Mouse (Mus musculus): ENCODE measurements around the gene Farsb.
"Not testable (repeated sequence)": the region's sequence is repeated elsewhere in the genome, so short reads cannot be mapped to it uniquely, and the experiment has no call there.

Farsb gene

GRCm38 (mm10) chr1:78488752-78489492 lies at the start of gene Farsb:
Gene Farsb (minus strand): TSS chr1:78488897.
- DNase-seq (ENCODE audit: low spot score in 2 of 2): peak; percentile 82 to 85

- no peak for DNase-seq (ENCODE audit: low spot score in 2 of 2)
Measured at GRCm38 (mm10) chr1:78538396-78538795, 49.7 kb upstream of the Farsb start.

DNA sequence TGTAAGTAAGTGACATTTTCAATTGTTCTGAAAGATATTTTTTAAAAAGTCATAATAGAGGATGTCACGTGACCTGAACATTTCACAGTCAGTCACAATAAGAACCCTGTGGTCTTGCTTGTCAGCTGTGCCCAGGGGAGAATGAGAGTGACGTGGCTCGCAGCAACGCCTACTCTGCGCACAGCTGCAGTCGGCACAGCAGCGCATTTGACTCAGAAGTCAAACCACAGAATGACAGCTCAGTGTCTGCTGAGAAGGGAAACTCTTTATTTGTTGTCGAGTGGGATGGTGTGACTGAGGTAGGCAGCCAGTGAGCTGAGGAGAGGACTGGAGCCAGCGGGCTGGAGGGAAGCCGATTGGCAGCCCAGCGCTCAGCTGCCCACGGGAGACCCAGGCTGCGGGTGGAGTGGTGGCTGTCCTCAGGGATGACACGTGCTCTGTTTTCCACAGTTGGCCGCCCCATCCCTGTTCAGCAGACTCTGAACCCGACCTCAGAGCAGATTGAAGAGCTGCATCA lies 48.9 kb upstream of the Farsb start:
- peak; percentile 67 to 79 for DNase-seq (ENCODE audit: low spot score in 2 of 2)

DNA sequence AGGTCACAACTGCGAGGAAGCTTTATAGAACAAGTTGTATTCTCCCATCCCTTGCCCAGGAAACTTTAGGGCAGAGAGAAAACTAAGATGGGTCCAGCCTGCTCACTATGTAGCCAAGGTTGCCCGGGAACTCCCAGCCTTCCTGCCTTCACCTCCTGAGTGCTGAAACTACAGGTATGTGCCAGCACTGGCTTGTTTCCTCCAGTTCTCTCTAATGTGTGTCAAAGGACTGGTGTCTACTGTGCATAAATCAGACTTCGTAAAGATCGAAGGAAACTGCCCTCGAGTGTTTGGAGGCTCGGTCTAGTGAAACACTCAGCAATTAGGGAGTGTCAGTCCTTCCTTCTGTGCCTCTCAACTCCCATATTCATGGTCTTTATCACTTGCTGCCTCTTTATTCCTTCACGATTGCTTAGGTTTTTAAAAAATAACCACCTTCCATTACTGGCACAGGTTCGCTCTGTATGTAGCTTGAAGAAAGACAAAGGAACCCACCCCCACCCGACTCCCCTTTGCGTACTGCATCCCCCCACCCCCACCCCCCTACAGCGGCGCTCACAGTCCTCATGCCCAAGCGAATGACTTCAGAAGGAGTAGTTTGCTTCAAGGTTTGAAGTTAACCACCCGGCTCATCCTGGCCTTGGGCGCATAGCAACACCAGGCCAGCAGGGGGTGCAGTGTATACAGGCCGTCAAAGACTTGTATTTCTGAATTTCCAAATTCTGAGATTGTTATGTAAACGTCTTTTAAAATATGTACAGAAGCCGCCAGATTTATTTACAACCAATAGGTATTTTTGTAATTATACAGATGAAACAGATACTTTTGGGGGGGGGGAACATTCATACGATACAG lies 47.8 kb upstream of the Farsb start:
- peak; percentile 74 to 86 for DNase-seq (ENCODE audit: low spot score in 2 of 2)

DNA sequence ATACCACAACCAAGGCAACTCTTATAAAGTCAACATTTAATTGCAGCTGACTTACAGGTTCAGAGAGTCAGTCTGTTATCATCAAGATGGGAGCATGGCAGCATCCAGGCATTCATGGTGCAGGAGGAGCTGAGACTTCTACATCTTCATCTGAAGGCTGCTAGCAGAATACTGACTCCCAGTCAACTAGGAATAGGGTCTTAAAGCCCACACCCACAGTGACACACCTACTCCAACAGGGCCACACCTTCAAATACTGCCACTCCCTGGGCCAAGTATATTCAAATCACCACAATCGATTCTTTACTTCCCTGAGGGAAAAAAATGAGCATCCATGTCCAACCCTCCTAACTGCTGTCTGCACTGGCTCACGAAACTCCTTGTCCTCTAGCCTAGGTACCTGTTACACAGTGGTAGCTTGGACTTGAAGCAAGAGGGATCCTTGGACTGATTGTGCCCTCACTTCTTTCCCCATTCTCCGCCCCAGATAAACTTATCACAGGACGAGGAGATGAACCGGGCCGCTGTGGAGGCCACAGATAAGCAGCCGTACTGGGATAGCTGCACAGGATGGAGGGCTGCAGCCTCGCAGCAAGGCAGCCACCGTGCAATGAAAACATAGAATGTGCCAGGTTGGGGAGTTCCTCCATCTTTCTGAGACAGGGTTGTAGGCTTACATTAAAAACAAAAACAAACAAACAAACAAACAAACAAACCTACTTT lies 45.9 kb upstream of the Farsb start:
- no peak for DNase-seq (ENCODE audit: low spot score in 2 of 2)

GRCm38 (mm10) chr1:78532184-78532800 lies 43.6 kb upstream of the Farsb start:
- no peak for DNase-seq (ENCODE audit: low spot score in 2 of 2)

DNA sequence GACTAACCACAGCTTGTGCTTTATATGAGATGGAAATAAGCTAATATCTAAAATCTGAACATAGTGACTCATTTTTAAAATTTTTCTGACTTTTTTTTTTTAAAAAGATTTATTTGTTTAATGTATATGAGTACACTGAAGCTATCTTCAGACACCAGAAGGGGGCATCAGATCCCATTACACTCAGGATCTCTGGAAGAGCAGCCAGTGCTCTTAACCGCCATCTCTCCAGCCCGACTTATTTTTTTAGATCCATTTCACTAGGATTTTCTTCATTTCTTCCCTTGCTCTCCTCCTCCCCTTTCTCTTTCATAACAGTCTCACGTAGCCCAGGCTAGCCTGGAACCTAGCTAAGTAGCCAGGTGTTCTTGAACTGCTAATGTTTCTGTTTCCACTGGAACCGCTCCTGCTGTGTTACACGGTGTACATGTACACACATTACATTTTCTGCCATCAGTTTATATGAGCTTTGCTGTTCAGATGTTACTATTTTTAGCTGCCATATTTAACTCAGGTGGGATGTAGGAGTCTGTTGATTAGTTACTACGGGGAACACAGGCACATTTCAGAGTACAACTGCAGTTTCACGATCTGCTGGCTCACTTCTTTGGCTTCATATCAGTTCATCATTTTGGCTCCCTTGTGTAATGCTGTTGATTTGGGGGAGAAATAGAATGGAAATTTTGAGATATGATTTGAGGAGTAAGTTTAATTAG lies 42.0 kb upstream of the Farsb start:
- DNase-seq (ENCODE audit: low spot score in 2 of 2): no peak

DNA sequence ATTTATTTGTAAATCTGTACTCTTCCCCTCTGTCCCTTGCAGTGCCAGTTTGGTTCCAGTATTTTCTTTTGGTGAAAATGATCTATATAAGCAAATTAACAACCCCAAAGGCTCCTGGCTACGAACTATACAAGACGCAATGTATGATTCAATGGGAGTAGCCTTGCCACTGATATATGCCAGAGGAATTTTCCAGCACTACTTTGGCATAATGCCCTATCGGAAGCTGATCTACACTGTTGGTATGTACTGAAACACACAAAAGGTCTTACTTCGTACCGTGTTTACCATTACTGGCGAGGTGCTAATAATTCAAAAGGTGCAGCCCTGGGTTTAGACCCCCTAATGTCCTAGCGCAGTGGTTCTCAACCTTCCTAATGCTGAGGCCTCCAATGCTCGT lies 40.3 kb upstream of the Farsb start:
- DNase-seq (ENCODE audit: low spot score in 2 of 2): no peak

DNA sequence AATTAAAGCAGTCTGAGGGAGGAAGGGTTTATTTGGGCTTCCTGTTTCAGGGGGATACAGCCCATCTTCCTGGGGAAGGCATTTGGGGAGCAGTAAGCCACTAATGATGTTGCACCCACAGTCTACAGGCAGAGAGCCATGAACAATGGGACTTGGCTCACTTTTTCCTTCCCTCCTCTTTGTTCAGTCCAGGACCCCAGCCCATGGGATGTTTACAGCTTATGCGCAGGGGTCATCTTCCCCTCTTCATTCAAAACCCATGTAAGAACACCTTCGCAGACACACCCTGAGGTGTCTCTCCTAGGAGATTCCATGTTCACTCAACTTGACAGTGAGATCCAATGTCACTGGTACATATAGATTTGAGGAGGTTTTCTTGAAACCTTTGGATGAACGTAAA lies 39.7 kb upstream of the Farsb start:
- no peak for DNase-seq (ENCODE audit: low spot score in 2 of 2)

DNA sequence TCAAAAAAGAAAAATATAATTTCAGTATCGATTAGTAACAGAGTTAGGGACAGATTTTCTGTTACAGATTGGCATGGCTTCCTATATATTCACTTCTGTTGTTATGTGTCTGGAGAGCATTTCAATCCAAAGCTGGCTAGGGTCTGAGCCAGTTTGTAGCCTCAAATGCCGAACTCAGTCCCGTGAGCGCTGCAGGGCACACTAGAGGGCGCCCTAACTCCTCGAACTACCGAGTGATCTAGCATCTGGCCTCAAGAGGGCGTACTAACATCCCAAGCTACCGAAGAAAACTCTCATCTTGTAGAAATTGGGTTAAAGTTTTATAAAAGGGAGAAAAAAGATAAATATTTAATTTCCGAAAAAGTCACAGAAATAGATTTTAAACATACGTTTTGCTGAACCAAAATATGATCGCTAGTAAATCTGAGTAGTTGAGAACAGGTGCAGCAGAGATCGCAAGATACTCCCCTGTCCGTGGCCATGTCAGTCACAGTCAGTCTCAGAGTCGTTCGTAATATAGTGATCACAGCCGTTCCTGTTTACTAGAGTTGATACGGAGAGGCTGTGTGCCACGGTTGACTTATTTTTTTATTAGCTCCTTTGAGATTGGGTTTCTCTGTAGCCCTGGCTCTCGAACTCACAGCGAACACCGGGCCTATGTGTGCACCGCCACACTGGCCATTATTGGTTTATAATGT lies 36.6 kb upstream of the Farsb start:
- peak; percentile 31 to 72 for DNase-seq (ENCODE audit: low spot score in 2 of 2)

- DNase-seq (ENCODE audit: low spot score in 2 of 2): no peak
Measured at GRCm38 (mm10) chr1:78518907-78519306, 30.2 kb upstream of the Farsb start.

- no peak for DNase-seq (ENCODE audit: low spot score in 2 of 2)
Measured at GRCm38 (mm10) chr1:78512756-78513155, 24.1 kb upstream of the Farsb start.

DNA sequence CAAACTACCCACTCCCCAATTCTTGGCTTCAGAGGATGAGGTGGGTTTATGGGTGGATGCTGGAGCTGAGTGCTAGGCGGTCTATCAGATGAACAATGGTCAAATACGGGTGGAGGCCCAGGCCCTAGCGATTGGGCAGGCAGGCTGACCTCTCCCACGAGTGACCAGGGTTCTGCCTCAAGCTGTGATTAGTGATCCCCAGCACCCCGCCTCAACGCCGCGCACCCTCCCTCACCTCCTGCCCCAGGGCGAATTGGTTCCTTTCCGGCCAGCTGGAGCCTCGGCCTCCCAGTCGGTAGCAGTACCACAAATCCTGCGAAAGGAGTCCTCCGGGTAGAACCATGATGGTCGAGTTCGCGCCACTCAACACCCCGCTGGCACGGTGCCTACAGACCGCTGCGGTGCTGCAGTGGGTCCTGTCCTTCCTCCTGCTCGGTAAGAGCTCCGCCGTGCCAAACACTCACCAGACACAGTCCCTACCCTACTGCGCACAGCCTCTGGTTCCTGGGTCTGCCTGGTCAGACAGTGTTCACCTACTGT lies 23.0 kb upstream of the Farsb start, which contains the start of gene BC035947:
Gene BC035947, minus strand, starts transcription at position 538 of the 540 bp plus-strand sequence.
- no peak for DNase-seq (ENCODE audit: low spot score in 2 of 2)

- no peak for DNase-seq (ENCODE audit: low spot score in 2 of 2)
Measured at GRCm38 (mm10) chr1:78510862-78511261, 22.2 kb upstream of the Farsb start, which contains the start of gene Mogat1. Gene Mogat1 (plus strand): TSS chr1:78510991.

- no peak for DNase-seq (ENCODE audit: low spot score in 2 of 2)
Measured at GRCm38 (mm10) chr1:78507137-78507536, 18.4 kb upstream of the Farsb start.

DNA sequence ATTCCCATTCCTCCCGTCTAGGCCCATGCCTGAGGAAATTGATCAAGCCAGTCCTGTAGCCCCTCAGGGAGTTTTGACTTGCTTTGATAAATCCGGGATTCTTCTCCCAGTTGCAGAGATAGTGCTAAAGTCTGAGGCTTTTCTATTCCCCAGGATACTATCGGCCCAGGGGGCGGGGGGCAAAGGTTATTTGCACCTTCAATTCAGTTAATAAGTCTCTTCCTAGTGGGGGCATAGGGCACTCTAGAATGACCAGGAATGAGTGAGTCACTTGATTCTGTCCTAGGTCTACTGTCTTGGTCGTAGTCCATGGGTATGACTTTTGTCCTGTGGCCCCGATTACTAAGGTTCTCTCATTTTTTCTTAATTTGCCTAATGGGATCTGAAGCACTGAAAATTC lies 13.8 kb upstream of the Farsb start:
- DNase-seq (ENCODE audit: low spot score in 2 of 2): no peak

DNA sequence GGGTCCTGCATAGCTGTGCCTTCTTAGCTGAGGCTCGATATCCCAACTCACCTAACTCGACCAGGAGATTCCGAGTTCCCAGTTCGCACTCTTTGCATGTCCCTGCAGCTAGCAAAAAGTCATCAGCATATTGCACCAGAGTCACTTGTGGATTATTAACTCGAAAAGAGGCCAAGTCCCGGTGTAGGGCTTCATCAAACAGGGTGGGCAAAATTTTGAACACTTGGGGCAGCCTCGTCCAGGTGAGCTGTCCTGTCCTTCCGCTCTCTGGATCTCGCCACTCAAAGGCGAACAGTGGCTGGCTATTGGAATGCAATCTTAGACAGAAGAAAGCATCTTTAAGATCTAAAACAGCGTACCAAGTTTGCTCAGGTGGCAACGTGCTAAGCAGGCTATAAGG lies 13.2 kb upstream of the Farsb start:
- not testable (repeated sequence) for DNase-seq (ENCODE audit: low spot score in 2 of 2)

DNA sequence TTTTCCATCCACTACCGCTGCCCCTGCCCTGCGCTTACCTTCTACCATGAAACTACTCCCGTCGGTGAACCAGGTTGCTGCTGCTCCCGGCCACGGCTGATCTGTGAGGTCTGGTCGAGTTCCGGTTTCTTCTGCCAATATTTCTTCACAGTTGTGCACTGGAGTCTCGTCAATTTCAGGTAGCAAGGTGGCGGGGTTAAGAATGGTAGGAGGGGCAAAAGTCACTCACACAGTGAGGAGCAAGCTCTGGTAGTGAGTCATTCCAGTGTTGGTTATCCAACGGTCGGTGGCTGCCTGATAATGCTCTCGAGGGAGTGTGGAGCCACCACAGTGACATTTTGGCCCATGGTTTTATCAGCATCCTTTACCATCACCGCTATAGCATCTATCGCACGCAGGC lies 12.3 kb upstream of the Farsb start:
- no peak for DNase-seq (ENCODE audit: low spot score in 2 of 2)

- DNase-seq (ENCODE audit: low spot score in 2 of 2): no peak
Measured at GRCm38 (mm10) chr1:78490143-78490542, 1.4 kb upstream of the Farsb start.

- DNase-seq (ENCODE audit: low spot score in 2 of 2): no peak
Measured at GRCm38 (mm10) chr1:78488427-78488751, 308 bp downstream of the Farsb start.
